Mouse (Mus musculus): ENCODE results near the gene Nxt2.

GRCm38 (mm10) chrX:142250008-142250736, 23.6 kb downstream of the Nxt2 start:
- TF ChIP-seq POLR2A (IDR thresholded peaks at IDR 0.05; ENCODE audit: borderline replicate concordance, insufficient read depth, low read length) (no peak), CTCF (IDR thresholded peaks at IDR 0.05; ENCODE audit: borderline replicate concordance, insufficient read depth, low read depth, low read length) (no peak)

Data from cerebellum, adult 2 months (tissue).